Mouse (Mus musculus): ENCODE data around the gene Hspa1l. TPM values are rescaled to one million over a fixed set of nuclear protein-coding genes. Genes with fewer than 3 reads are reported as not detected.
A peak's percentile ranks its signal among the peaks of the same experiment; 100 is the strongest.
"Not testable (repeated sequence)": the region's sequence is repeated elsewhere in the genome, so short reads cannot be mapped to it uniquely, and the experiment has no call there.

Gene Hspa1l
- polyA plus RNA-seq, 1 experiment = 0.21 TPM

DNA sequence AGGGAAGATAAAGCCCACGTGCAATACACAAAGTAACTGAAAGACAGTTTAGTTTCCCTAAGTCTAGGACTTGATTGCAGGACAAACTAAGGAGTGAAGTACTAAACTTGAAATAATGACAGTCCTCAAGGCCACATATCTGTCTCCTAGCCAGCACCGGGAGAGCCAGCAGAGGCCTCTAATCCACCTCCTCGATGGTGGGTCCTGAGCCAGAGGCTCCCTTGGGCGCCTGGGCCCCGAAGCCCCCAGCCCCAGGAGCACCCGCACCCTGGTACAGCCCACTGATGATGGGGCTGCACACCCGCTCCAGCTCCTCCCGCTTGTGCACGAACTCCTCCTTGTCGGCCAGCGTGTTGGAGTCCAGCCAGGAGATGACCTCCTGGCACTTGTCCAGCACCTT is 2.7 kb upstream of the Hspa1l start, which contains the start of gene Gm20481:
Gene Gm20481, plus strand, starts transcription at position 91 of the 400 bp plus-strand sequence.
- not testable (repeated sequence) for DNase-seq (ENCODE audit: low read depth, low spot score)
- WGBS = 57% methylated on average over 6 of the region's 11 CpGs

DNA sequence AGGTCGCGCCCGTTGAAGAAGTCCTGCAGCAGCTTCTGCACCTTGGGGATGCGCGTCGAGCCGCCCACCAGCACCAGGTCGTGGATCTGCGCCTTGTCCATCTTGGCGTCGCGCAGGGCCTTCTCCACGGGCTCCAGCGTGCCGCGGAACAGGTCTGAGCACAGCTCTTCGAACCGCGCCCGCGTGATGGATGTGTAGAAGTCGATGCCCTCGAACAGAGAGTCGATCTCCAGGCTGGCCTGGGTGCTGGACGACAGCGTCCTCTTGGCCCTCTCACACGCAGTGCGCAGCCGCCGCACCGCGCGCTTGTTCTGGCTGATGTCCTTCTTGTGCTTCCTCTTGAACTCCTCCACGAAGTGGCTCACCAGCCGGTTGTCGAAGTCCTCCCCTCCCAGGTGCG is 1.7 kb upstream of the Hspa1l start:
- WGBS = 38% methylated on average over 26 of the region's 37 CpGs
- DNase-seq (ENCODE audit: low read depth, low spot score) = not testable (repeated sequence)

DNA sequence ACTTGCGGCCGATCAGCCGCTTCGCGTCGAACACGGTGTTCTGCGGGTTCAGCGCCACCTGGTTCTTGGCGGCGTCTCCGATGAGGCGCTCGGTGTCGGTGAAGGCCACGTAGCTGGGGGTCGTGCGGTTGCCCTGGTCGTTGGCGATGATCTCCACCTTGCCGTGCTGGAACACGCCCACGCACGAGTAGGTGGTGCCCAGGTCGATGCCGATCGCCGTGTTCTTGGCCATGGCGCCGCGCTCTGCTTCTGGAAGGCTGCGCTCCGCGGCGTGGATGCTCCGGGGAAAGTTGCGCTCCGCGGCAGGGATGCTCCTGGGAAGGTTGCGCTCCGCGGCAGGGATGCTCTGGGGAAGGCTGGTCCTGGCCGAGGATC is 822 bp upstream of the Hspa1l start:
- WGBS = 1% methylated on average over 28 of the region's 43 CpGs
- not testable (repeated sequence) for DNase-seq (ENCODE audit: low read depth, low spot score)

DNA sequence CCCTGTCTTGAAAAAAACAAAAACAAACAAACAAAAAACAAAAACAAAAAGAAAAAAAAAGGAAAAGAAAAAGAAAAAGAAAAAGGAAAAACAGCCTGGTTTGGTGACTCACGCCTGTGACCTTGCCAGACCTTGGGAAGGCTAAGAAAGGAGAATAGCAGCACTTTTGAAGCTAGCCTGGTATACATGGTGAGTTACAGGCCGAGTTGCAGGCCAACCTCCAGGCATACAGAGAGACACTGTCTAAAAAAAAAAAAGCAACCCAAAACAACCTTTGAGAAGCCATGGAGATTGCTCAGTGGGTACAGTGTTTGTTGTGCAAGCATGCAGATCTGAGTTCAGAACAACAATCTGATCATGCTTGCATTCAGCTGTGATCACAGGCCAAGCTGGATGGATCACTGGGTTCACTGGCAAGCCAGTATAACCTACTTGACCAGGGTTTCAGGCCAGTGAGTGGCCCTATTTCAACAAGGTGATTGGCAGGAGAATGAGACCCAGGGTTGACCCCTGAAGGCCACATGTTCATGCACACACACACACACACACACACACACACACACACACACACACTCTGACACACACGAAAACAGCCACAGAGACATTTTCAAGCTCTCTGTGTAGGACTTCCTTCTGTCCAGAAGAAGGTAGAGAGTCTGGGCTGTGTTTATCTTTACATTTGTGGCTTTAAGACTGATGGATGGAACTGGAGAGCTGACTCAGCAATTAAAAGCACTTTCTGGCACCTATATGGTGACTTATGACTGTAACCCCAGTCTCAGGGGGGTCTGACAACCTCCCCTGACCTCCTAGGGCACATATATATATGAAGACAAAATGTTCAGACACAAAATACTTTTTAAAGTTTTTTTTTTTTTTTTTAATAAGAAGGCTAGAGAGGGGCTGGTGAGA is 3.3 kb downstream of the Hspa1l start:
- DNase-seq (ENCODE audit: low read depth, low spot score) = no peak
- WGBS = 88% methylated on average over 3 of the region's 3 CpGs

GRCm38 (mm10) chr17:34977000-34977399 is 4.5 kb downstream of the Hspa1l start:
- WGBS = 96% methylated on average over 20 of the region's 20 CpGs
- DNase-seq (ENCODE audit: low read depth, low spot score) = no peak

GRCm38 (mm10) chr17:34978239-34978638 is 5.7 kb downstream of the Hspa1l start:
- no peak for DNase-seq (ENCODE audit: low read depth, low spot score)
- WGBS = 92% methylated on average over 27 of the region's 27 CpGs

DNA sequence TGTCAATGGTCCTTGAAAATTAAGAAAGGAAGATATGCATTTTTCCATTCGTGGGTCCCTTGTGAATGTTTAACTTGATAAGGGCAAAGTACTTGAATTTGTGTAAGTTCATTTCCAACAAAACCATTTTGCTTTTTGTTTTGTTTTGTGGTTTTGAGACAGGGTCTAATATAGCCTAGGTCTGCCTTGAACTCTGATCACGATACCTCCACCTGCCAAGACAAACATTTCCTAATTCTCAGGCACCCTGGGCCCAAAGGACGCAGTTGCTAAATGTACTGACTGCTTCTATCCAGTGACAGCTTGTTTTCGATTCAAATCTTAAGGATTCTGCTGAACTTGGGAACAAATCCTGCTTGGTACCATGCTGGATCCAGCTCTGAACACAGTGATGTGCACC is 7.1 kb downstream of the Hspa1l start:
- DNase-seq (ENCODE audit: low read depth, low spot score) = no peak

DNA sequence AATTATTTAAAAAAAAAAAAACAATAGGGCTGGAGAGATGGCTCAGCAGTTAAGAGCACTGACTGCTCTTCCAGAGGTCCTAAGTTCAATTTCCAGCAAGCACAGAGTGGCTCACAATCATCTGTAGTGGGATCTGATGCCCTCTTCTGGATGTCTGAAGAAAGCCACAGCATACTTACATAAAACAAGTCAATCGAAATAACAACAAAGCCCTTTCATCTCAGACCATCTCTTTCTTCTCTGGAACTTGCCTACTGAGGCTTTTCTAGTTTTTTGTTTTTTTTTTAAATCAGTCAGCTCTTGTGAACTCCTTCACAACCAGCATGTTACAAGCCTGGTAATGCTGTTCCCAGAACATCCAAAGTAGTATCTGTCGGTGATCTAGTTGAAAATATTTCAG is 8.2 kb downstream of the Hspa1l start:
- WGBS = 3% methylated on average over 2 of the region's 2 CpGs
- DNase-seq (ENCODE audit: low read depth, low spot score) = no peak

More for the DNA sequence above, 7.1 kb downstream of the Hspa1l start:
- WGBS = 45% methylated on average over 4 of the region's 4 CpGs

DNA sequence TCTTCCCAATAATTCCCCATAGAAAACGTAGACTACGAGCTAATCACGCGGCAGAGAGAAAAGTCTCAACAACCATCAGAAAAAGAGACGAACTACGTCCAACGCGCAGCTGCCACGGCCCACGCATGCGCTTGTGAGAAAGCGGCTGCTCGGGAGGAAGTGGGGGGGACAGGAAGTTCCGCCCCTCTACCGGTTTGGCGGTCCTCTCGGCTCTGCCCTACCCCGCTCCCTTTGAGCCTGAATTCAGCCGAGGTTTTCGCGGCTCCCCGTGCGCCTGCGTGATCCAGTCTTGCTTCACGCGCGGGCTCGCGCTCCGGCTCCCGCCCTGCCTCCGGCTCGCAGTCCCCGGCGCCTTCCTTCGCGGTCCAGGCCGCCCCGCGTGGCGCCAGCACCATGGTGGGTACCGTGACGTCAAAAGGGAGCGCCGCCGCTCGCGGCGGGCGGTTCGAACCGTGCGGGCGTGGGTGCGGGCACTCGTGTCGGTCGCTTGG is 9.2 kb downstream of the Hspa1l start, which contains the start of gene Lsm2:
Gene Lsm2, plus strand, starts transcription at position 173 of the 491 bp plus-strand sequence.
- peak; percentile 85 for DNase-seq (ENCODE audit: low read depth, low spot score)

DNA sequence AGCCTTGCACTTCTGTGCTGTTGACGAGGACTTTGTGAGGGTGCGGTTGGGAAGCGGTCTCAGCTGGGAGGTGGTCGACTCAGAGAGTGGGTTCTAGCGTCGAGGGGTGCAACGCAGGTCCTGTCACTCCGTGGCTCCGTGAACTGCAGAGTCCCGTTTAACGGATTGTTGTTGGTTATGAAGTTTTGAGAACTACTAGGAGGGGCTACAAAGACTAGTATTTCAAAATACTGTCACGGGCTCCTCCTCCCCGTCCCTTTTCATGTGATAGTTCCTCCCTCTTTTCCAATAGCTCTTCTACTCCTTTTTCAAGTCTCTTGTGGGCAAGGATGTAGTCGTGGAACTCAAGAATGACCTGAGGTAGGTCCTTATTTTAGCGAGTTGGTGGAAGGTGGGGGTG is 9.8 kb downstream of the Hspa1l start:
- WGBS = under 1% methylated on average over 15 of the region's 15 CpGs
- no peak for DNase-seq (ENCODE audit: low read depth, low spot score)

More for the DNA sequence above, 9.2 kb downstream of the Hspa1l start, which contains the start of gene Lsm2:
- under 1% methylated on average over 58 of the region's 58 CpGs for WGBS

- DNase-seq (ENCODE audit: low read depth, low spot score) = no peak
- WGBS = 68% methylated on average over 2 of the region's 2 CpGs
Observed at GRCm38 (mm10) chr17:34984218-34984617, 11.7 kb downstream of the Hspa1l start.

GRCm38 (mm10) chr17:34994751-34995150 is 22.2 kb downstream of the Hspa1l start:
- no peak for DNase-seq (ENCODE audit: low read depth, low spot score)

- 54% methylated on average over 4 of the region's 4 CpGs for WGBS
- DNase-seq (ENCODE audit: low read depth, low spot score) = not testable (repeated sequence)
Observed at GRCm38 (mm10) chr17:34995192-34995591, 22.7 kb downstream of the Hspa1l start.

- WGBS = 93% methylated on average over 4 of the region's 4 CpGs
- not testable (repeated sequence) for DNase-seq (ENCODE audit: low read depth, low spot score)
Observed at GRCm38 (mm10) chr17:34995927-34996326, 23.4 kb downstream of the Hspa1l start.

- WGBS = 72% methylated on average over 14 of the region's 14 CpGs
- DNase-seq (ENCODE audit: low read depth, low spot score) = no peak
Observed at GRCm38 (mm10) chr17:34996411-34997141, 24.1 kb downstream of the Hspa1l start.

GRCm38 (mm10) chr17:34997142-34997483 is 24.6 kb downstream of the Hspa1l start:
- WGBS = 66% methylated on average over 5 of the region's 5 CpGs
- DNase-seq (ENCODE audit: low read depth, low spot score) = no peak

DNA sequence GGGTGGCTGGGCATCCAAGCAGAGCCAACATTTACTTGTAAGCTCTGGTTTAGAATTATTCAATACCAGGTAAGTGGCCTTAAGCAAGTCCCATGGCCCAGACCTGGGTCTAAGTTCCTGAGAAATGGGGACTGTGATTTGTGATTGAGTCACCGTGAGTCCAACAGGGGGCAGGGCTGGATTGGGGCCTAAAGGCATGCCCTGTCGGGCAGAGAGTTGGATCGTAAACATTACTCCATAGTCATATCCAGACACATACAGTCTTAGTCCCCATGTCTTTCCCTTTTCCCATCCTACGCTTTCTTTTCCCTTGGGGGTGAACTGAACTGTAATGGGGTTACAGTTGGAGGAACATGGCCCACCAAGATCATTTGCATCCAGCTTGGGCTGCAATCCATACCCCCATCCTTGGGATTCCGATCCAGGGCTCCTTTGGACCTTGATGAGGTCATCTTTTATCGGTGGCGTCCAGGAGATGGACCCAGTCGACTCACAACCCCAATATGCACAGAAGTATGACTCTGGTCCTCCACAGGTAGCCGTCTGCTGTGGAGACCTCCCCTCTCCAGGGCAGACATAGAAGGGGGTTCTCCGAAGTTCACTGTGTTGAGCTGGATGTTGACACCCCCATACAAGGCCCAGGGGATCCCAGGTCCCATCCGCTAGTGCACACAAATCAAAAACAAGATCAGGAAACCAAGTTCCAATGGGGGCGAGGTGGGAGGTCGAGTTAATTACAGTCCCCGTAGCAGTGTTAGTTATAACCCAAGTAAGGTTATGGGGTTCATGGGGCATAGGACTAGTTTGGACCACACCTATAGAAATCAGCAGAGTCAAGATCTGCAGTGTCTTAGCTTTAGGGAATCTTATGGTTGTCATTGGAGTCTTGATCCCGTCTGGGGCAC is 26.3 kb downstream of the Hspa1l start:
- WGBS = 46% methylated on average over 15 of the region's 15 CpGs
- DNase-seq (ENCODE audit: low read depth, low spot score) = no peak

GRCm38 (mm10) chr17:34999871-35000716 is 27.6 kb downstream of the Hspa1l start:
- WGBS = 2% methylated on average over 30 of the region's 32 CpGs
- DNase-seq (ENCODE audit: low read depth, low spot score) = not testable (repeated sequence)
